Mouse (Mus musculus): Measurements from ENCODE around the gene Capza2. TPM values are rescaled to one million over a fixed set of nuclear protein-coding genes. Genes with fewer than 3 reads are reported as not detected.
"Not testable (repeated sequence)": the region's sequence is repeated elsewhere in the genome, so short reads cannot be mapped to it uniquely, and the experiment has no call there.

Capza2 gene
- polyA plus RNA-seq, 1 experiment from 2014 or later: 272 TPM

DNA sequence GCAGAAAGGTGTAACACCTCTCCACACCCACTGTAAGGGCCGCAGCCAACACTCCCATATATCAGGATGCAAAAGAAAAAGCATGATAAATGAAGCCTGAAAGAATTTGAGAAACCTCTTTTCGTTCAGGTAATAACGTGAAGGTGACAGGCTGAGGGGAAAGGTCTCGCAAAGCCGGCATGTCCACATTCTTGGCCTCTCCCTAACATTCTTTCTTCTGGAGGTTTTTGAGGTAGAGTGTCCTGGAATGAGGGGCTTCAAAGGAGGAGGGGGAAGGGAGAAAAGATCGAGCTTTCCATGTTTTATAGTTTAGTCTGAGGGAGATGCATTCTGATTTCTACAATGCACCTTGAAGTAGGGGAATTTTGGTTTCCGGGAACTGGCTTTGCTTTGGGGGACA is 56.6 kb downstream of the Capza2 start, which contains the start of gene St7:
Gene St7 (plus strand): TSS at position 287 of the 400 bp plus-strand sequence.
- DNase-seq (no peak), ATAC-seq (ENCODE audit: low FRiP score, low TSS enrichment) (no peak)
- Histone ChIP-seq H3K4me1 (ENCODE audit: control insufficient read depth, insufficient read depth, low read length) (no peaks in the 10 kb centered on the region; the same call in 1 of the 2 replicates), H3K4me3 (replicated peaks; ENCODE audit: low read depth, low read length) (peak within 1 kb of the TSS; percentile 73), H3K27ac (replicated peaks; ENCODE audit: low read depth, low read length) (peak within 1 kb of the TSS; percentile 57; the same call in 1 of the 2 replicates), H3K36me3 (ENCODE audit: control insufficient read depth, insufficient read depth, low read length) (no peaks in the 10 kb centered on the region), H3K4me2 (ENCODE audit: low read length) (peak within 1 kb of the TSS; percentile 94), H3K9ac (replicated peaks; ENCODE audit: low read length) (peak within 1 kb of the TSS; percentile 63), H3K27me3 (ENCODE audit: control insufficient read depth, insufficient read depth, low read length) (no peaks in the 10 kb centered on the region), H3K9me3 (ENCODE audit: control insufficient read depth, low read length) (no peaks in the 10 kb centered on the region)
- 84% methylated on average over 7 of the region's 7 CpGs for WGBS

GRCm38 (mm10) chr6:17693726-17694549 is 57.9 kb downstream of the Capza2 start:
- peak overlapping the region; percentile 94 for H3K4me2 ChIP-seq (ENCODE audit: low read length)
- H3K4me3 ChIP-seq (replicated peaks; ENCODE audit: low read depth, low read length): peak overlapping the region; percentile 73
- H3K27me3 ChIP-seq (ENCODE audit: control insufficient read depth, insufficient read depth, low read length): no peaks in the 10 kb centered on the region
- H3K9ac ChIP-seq (replicated peaks; ENCODE audit: low read length): peak overlapping the region; percentile 63
- peak overlapping the region; percentile 57 for H3K27ac ChIP-seq (replicated peaks; ENCODE audit: low read depth, low read length)
- H3K36me3 ChIP-seq (ENCODE audit: control insufficient read depth, insufficient read depth, low read length): no peaks in the 10 kb centered on the region
- WGBS: under 1% methylated on average over 77 of the region's 97 CpGs
- DNase-seq: peak; percentile 76
- ATAC-seq (ENCODE audit: low FRiP score, low TSS enrichment): peak; percentile 87
- no peaks in the 10 kb centered on the region; the same call in 1 of the 2 replicates for H3K4me1 ChIP-seq (ENCODE audit: control insufficient read depth, insufficient read depth, low read length)
- H3K9me3 ChIP-seq (ENCODE audit: control insufficient read depth, low read length): no peaks in the 10 kb centered on the region

GRCm38 (mm10) chr6:17694550-17694951 is 58.5 kb downstream of the Capza2 start:
- Histone ChIP-seq H3K27me3 (ENCODE audit: control insufficient read depth, insufficient read depth, low read length) (no peaks in the 10 kb centered on the region), H3K4me1 (ENCODE audit: control insufficient read depth, insufficient read depth, low read length) (no peaks in the 10 kb centered on the region; the same call in 1 of the 2 replicates), H3K9ac (replicated peaks; ENCODE audit: low read length) (peak overlapping the region; percentile 63), H3K36me3 (ENCODE audit: control insufficient read depth, insufficient read depth, low read length) (no peaks in the 10 kb centered on the region), H3K4me3 (replicated peaks; ENCODE audit: low read depth, low read length) (peak overlapping the region; percentile 73), H3K27ac (replicated peaks; ENCODE audit: low read depth, low read length) (peak overlapping the region; percentile 57; the same call in 1 of the 2 replicates), H3K4me2 (ENCODE audit: low read length) (peak overlapping the region; percentile 94), H3K9me3 (ENCODE audit: control insufficient read depth, low read length) (no peaks in the 10 kb centered on the region)
- ATAC-seq (ENCODE audit: low FRiP score, low TSS enrichment) (peak; percentile 75), DNase-seq (peak; percentile 78)
- under 1% methylated on average over 37 of the region's 46 CpGs for WGBS

DNA sequence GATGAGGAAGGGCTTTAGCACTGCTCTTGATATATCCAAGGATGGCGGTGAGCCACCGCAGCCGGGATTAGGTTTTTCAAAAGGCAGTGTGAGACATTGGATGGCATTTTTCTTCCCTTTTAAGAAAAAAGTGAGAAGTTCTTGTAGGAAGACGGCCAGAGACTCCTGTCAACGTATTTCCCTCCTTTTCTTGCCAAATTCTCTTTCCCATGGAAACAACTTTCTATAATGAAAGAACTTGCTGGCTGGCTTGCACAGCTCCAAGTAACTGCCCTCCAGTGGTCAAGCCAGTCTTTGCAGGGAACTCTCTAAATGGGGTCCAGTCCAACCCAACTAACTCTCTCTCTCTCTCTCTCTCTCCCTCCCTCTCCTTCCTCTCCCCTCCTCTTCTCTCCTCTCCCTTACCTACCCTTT is 60.3 kb downstream of the Capza2 start:
- Histone ChIP-seq H3K4me3 (replicated peaks; ENCODE audit: low read depth, low read length) (no peak overlapping the region), H3K4me2 (ENCODE audit: low read length) (no peak overlapping the region), H3K9ac (replicated peaks; ENCODE audit: low read length) (no peak overlapping the region), H3K9me3 (ENCODE audit: control insufficient read depth, low read length) (no peaks in the 10 kb centered on the region), H3K36me3 (ENCODE audit: control insufficient read depth, insufficient read depth, low read length) (no peaks in the 10 kb centered on the region), H3K27me3 (ENCODE audit: control insufficient read depth, insufficient read depth, low read length) (no peaks in the 10 kb centered on the region), H3K4me1 (ENCODE audit: control insufficient read depth, insufficient read depth, low read length) (no peaks in the 10 kb centered on the region; the same call in 1 of the 2 replicates), H3K27ac (replicated peaks; ENCODE audit: low read depth, low read length) (no peak overlapping the region)
- WGBS: 51% methylated on average over 5 of the region's 5 CpGs
- ATAC-seq (ENCODE audit: low FRiP score, low TSS enrichment) (no peak), DNase-seq (peak; percentile 81)

DNA sequence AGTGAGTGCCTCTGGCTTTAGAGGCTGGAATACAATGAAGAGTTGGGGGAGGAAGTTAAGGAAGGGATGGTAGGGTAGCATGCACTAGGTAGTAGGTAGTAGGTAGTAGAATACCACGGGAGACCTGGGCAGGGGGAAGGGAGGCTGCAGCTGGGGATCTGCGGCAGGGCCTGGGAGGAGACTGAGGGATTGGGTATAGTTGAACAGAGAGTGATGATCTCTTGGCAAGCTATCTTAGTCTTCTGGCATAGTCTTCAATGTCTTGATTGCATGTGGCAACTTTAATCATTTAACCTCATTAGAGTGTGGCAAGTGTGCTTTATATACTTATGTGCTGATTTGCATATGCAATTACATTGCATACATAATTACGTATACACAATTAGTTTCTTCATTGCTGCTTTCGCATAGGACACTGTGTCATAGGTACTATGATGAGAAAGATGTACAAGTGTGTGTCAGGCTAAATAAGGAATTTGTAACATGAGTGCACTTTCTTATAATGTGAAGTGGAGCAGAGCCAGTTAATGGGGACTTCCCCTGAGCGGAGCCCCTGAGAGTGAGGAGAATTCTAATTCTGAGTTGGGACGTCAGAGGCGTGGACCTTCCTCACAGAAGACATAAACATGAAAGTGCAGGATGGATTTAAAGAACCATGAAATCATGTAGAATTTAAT is 65.0 kb downstream of the Capza2 start:
- peak; percentile 33 for DNase-seq
- H3K4me3 ChIP-seq (replicated peaks; ENCODE audit: low read depth, low read length): no peak overlapping the region
- 39% methylated on average over 7 of the region's 7 CpGs for WGBS
- H3K27ac ChIP-seq (replicated peaks; ENCODE audit: low read depth, low read length): no peak overlapping the region
- no peaks in the 10 kb centered on the region for H3K9me3 ChIP-seq (ENCODE audit: control insufficient read depth, low read length)
- no peaks in the 10 kb centered on the region for H3K4me1 ChIP-seq (ENCODE audit: control insufficient read depth, insufficient read depth, low read length)
- no peak for ATAC-seq (ENCODE audit: low FRiP score, low TSS enrichment)
- no peak overlapping the region for H3K4me2 ChIP-seq (ENCODE audit: low read length)
- no peak overlapping the region for H3K9ac ChIP-seq (replicated peaks; ENCODE audit: low read length)
- H3K36me3 ChIP-seq (ENCODE audit: control insufficient read depth, insufficient read depth, low read length): no peaks in the 10 kb centered on the region
- H3K27me3 ChIP-seq (ENCODE audit: control insufficient read depth, insufficient read depth, low read length): no peaks in the 10 kb centered on the region

DNA sequence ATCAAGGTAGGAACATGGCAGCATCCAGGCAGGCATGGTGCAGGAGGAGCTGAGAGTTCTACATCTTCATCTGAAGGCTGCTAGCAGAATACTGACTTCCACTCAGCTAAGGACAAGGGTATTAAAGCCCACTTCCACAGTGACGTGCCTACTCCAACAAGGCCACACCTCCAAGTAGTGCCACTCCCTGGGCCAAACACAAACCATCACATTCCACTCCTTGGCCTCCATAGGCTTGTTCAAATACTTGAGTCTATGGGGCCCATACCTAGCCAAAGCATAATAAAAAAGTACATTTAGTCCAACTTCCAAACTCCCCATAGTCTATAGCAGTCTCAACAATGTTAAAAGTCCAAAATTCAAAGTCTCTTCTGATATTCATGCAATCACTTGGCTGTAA is 68.0 kb downstream of the Capza2 start:
- not testable (repeated sequence) for ATAC-seq (ENCODE audit: low FRiP score, low TSS enrichment); H3K9ac ChIP-seq (replicated peaks; ENCODE audit: low read length); H3K4me1 ChIP-seq (ENCODE audit: control insufficient read depth, insufficient read depth, low read length); H3K36me3 ChIP-seq (ENCODE audit: control insufficient read depth, insufficient read depth, low read length); H3K27ac ChIP-seq (replicated peaks; ENCODE audit: low read depth, low read length); H3K4me2 ChIP-seq (ENCODE audit: low read length); H3K4me3 ChIP-seq (replicated peaks; ENCODE audit: low read depth, low read length); H3K9me3 ChIP-seq (ENCODE audit: control insufficient read depth, low read length); H3K27me3 ChIP-seq (ENCODE audit: control insufficient read depth, insufficient read depth, low read length); DNase-seq
- WGBS: 97% methylated on average over 1 of the region's 1 CpGs

- Histone ChIP-seq H3K36me3 (ENCODE audit: control insufficient read depth, insufficient read depth, low read length) (no peaks in the 10 kb centered on the region), H3K4me3 (replicated peaks; ENCODE audit: low read depth, low read length) (no peak overlapping the region), H3K27me3 (ENCODE audit: control insufficient read depth, insufficient read depth, low read length) (no peaks in the 10 kb centered on the region), H3K9ac (replicated peaks; ENCODE audit: low read length) (no peak overlapping the region), H3K9me3 (ENCODE audit: control insufficient read depth, low read length) (no peaks in the 10 kb centered on the region), H3K27ac (replicated peaks; ENCODE audit: low read depth, low read length) (no peak overlapping the region), H3K4me1 (ENCODE audit: control insufficient read depth, insufficient read depth, low read length) (no peaks in the 10 kb centered on the region), H3K4me2 (ENCODE audit: low read length) (no peak overlapping the region)
- DNase-seq: no peak
- ATAC-seq (ENCODE audit: low FRiP score, low TSS enrichment): no peak
- 95% methylated on average over 3 of the region's 3 CpGs for WGBS
These were observed 69.9 kb downstream of the Capza2 start for GRCm38 (mm10) chr6:17705973-17706372.

All from midbrain, embryonic 14.5 days (tissue).